ENCODE assay signal across 8 mouse cellular contexts in the genomic region with DNA sequence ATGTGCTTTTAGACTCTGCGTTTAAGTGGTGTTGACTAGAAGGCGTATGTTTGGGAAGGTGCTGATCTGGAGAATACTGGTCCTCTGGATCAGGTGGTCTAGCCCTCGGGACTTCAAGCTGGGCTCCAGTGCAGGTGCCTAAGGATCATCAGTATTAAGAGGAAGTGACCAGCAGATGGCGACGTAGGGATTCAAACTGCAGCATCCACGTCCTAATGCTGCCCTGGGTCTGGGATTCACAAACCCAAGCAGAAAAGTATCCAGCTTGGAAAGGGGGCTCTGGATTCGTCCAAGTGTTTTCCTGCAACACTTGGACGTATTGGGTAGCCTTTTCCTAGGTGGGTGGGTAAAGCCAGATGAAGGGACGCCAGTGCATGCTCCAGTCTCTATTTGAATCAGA.
DNase-seq lines count a peak whose midpoint lies in the region; ATAC-seq and TF ChIP-seq lines count a peak whose summit lies in the region.

No protein-coding gene starts in this region.

- ATAC-seq in kidney, embryonic 16.5 days (ENCODE audit: low FRiP score, low TSS enrichment), result peak; percentile 82; the same call in 1 of the 2 replicates
- no peak for ATAC-seq in liver, embryonic 11.5 days (replicated peaks; ENCODE audit: low FRiP score)

- 0 out of 2 replicates have a peak, but pooled peaks have one; percentile 19 for TF ChIP-seq CTCF in olfactory bulb, adult 2 months (IDR thresholded peaks at IDR 0.05; ENCODE audit: insufficient read depth, low read depth, low read length)

- peak; percentile 2 for DNase-seq in A20 (ENCODE audit: low read depth, low spot score)
- DNase-seq in adrenal gland, adult 2 months, result peak; percentile 26
- DNase-seq in embryo, embryonic 10 days (ENCODE audit: low spot score), result peak; percentile 87
- peak; percentile 76 for DNase-seq in heart, embryonic 10.5 days (ENCODE audit: low spot score)
- peak; percentile 40 for DNase-seq in liver, embryonic 11.5 days (ENCODE audit: low spot score)
- DNase-seq in spleen, adult 12 weeks (ENCODE audit: low spot score), result no peak

- no peak overlapping the region for H3K27ac ChIP-seq in heart, embryonic 10.5 days
- H3K27ac ChIP-seq in kidney, embryonic 16.5 days (ENCODE audit: low read length), result no peak overlapping the region
- H3K27ac ChIP-seq in liver, embryonic 11.5 days (ENCODE audit: low read depth, low read length), result no peak overlapping the region
- no peak overlapping the region for H3K27ac ChIP-seq in olfactory bulb, adult 2 months (ENCODE audit: insufficient read depth, low read depth, low read length)

- H3K4me1 ChIP-seq in heart, embryonic 10.5 days, result no peaks in the 10 kb centered on the region
- no peaks in the 10 kb centered on the region for H3K4me1 ChIP-seq in kidney, embryonic 16.5 days (ENCODE audit: insufficient read depth, low read length)
- no peaks in the 10 kb centered on the region for H3K4me1 ChIP-seq in liver, embryonic 11.5 days (replicated peaks; ENCODE audit: control insufficient read depth, insufficient read depth, low read length)
- no peaks in the 10 kb centered on the region for H3K4me1 ChIP-seq in olfactory bulb, adult 2 months (ENCODE audit: control insufficient read depth, insufficient read depth, low read length)

- H3K36me3 ChIP-seq in heart, embryonic 10.5 days, result no peaks in the 10 kb centered on the region
- no peaks in the 10 kb centered on the region for H3K36me3 ChIP-seq in kidney, embryonic 16.5 days (ENCODE audit: insufficient read depth, low read length)
- H3K36me3 ChIP-seq in liver, embryonic 11.5 days (ENCODE audit: control insufficient read depth, insufficient read depth, low read length), result no peaks in the 10 kb centered on the region

- no peak overlapping the region for H3K4me2 ChIP-seq in kidney, embryonic 16.5 days (replicated peaks; ENCODE audit: low read depth, low read length)
- H3K4me2 ChIP-seq in liver, embryonic 11.5 days, result no peak overlapping the region

- H3K9ac ChIP-seq in kidney, embryonic 16.5 days (replicated peaks; ENCODE audit: low read length), result no peak overlapping the region
- H3K9ac ChIP-seq in liver, embryonic 11.5 days (ENCODE audit: low read depth, low read length), result no peak overlapping the region

- TF ChIP-seq POLR2A in olfactory bulb, adult 2 months (IDR thresholded peaks at IDR 0.05; ENCODE audit: insufficient read depth, low read depth, low read length), result no peak

- H3K9me3 ChIP-seq in heart, embryonic 10.5 days, result no peaks in the 10 kb centered on the region
- H3K9me3 ChIP-seq in kidney, embryonic 16.5 days (ENCODE audit: low read length), result no peaks in the 10 kb centered on the region
- no peaks in the 10 kb centered on the region for H3K9me3 ChIP-seq in liver, embryonic 11.5 days (ENCODE audit: control insufficient read depth, low read length)

- H3K27me3 ChIP-seq in heart, embryonic 10.5 days (ENCODE audit: insufficient read depth, poor library complexity, severe bottlenecking), result no peaks in the 10 kb centered on the region
- no peaks in the 10 kb centered on the region for H3K27me3 ChIP-seq in kidney, embryonic 16.5 days (ENCODE audit: insufficient read depth, low read length)
- no peaks in the 10 kb centered on the region for H3K27me3 ChIP-seq in liver, embryonic 11.5 days (replicated peaks; ENCODE audit: control insufficient read depth, insufficient read depth, low read length)

- 16% methylated on average over 9 of the region's 9 CpGs for WGBS in heart, embryonic 10.5 days
- WGBS in kidney, embryonic 16.5 days, result 15% methylated on average over 9 of the region's 9 CpGs
- WGBS in liver, embryonic 11.5 days, result 17% methylated on average over 9 of the region's 9 CpGs
- WGBS in olfactory bulb, adult 2 months, result 19% methylated on average over 9 of the region's 9 CpGs

- no peak overlapping the region for H3K4me3 ChIP-seq in heart, embryonic 10.5 days
- H3K4me3 ChIP-seq in kidney, embryonic 16.5 days (ENCODE audit: low read length), result no peak overlapping the region
- H3K4me3 ChIP-seq in liver, embryonic 11.5 days (ENCODE audit: low read depth, low read length), result no peak overlapping the region
- H3K4me3 ChIP-seq in olfactory bulb, adult 2 months (ENCODE audit: insufficient read depth, low read depth, low read length), result no peak overlapping the region
